Mouse (Mus musculus): ENCODE measurements around the gene Hirip3.

The Hirip3 gene

DNA sequence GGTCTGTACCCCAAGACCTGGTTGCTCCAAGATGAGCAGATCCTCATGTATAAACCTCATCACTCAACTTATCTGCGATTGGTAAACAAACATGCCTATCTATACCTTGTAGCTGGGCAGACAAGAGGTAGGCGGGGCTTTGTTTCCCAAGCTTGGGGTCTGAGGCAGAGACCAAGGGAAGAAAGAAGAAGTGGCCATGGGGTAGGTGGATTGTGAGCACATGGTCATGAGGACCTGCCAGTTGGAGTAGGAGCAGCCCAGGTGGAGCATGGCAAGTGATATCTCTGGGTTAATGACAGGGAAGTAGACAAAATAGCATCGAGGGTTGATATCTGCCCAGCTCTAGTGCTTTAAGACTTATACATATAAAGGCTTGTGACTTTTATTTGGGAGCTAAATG, 53.1 kb downstream of the Hirip3 start:
- no peak for DNase-seq (ENCODE audit: low read depth)
